Mouse (Mus musculus): ENCODE results near the gene Gm20388. TPM values are rescaled to one million over a fixed set of nuclear protein-coding genes. Genes with fewer than 3 reads are reported as not detected.

The Gm20388 gene
- polyA plus RNA-seq, 1 experiment from 2014 or later = not detected

- Histone ChIP-seq H3K27ac (replicated peaks; ENCODE audit: low read depth, low read length) (no peak overlapping the region), H3K36me3 (ENCODE audit: control insufficient read depth, insufficient read depth, low read length) (no peaks in the 10 kb centered on the region), H3K27me3 (ENCODE audit: control insufficient read depth, insufficient read depth, low read length) (no peaks in the 10 kb centered on the region), H3K9ac (ENCODE audit: low read length) (no peak overlapping the region), H3K4me2 (ENCODE audit: low read depth, severe bottlenecking) (no peak overlapping the region), H3K4me1 (ENCODE audit: control insufficient read depth, insufficient read depth, low read length) (0 out of 2 replicates have a peak, but pooled peaks cover 2% of the 10 kb centered on the region), H3K4me3 (ENCODE audit: low read depth, low read length) (no peak overlapping the region), H3K9me3 (ENCODE audit: control insufficient read depth, low read length) (no peaks in the 10 kb centered on the region)
- 80% methylated on average over 1 of the region's 1 CpGs for WGBS
- ATAC-seq (ENCODE audit: insufficient number of reproducible peaks, low FRiP score, low TSS enrichment, low read depth) (no peak), DNase-seq (ENCODE audit: low spot score) (no peak)
These were observed 3756.2 kb downstream of the Gm20388 start for GRCm38 (mm10) chr8:123666832-123667231.

DNA sequence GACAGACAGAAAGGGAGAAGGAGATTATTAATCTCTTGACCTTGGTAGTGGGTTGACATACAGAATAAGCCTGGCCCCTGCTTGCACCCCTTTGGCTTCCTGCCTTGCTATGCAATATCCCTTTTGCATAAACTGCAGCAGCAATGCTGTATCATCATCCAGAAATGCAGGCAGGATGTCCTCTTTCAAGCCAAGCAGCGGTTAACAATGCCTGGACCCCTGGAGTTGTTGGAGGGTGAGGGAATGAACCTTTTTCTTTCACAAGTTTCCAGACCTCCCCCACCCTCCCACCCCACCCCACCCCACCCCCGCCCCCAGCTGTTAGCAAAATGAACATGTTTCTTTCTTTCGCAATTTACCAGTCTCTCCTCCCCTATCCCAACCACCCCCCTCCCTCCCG, 3758.0 kb downstream of the Gm20388 start:
- ATAC-seq (ENCODE audit: insufficient number of reproducible peaks, low FRiP score, low TSS enrichment, low read depth) = no peak
- Histone ChIP-seq H3K4me2 (ENCODE audit: low read depth, severe bottlenecking) (no peak overlapping the region), H3K27me3 (ENCODE audit: control insufficient read depth, insufficient read depth, low read length) (no peaks in the 10 kb centered on the region), H3K9ac (ENCODE audit: low read length) (no peak overlapping the region), H3K4me1 (ENCODE audit: control insufficient read depth, insufficient read depth, low read length) (0 out of 2 replicates have a peak, but pooled peaks cover 2% of the 10 kb centered on the region), H3K36me3 (ENCODE audit: control insufficient read depth, insufficient read depth, low read length) (no peaks in the 10 kb centered on the region), H3K4me3 (ENCODE audit: low read depth, low read length) (no peak overlapping the region), H3K9me3 (ENCODE audit: control insufficient read depth, low read length) (no peaks in the 10 kb centered on the region), H3K27ac (replicated peaks; ENCODE audit: low read depth, low read length) (no peak overlapping the region)
- no peak for DNase-seq (ENCODE audit: low spot score)
- 58% methylated on average over 4 of the region's 4 CpGs for WGBS

DNA sequence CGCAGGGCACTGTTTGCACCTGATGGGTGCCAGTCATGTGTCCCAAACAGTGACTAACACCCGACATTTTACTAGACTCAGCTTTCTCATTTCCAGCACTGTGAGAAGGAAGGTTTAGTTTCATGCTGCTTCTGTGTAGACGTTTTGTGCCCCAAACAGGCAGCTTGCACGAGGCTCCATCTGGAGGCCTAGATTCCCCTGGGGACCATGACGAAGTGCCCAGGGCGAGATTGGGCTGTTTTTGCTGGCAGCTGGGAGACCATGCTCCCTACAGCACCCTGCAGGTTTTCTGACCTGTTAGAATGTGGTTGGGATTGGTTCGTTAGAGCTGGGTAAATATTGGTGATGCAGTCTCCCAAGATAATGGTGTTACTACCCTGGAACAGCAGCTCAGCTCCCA, 3760.1 kb downstream of the Gm20388 start:
- WGBS = 73% methylated on average over 7 of the region's 7 CpGs
- 0 out of 2 replicates have a peak, but pooled peaks cover 2% of the 10 kb centered on the region for H3K4me1 ChIP-seq (ENCODE audit: control insufficient read depth, insufficient read depth, low read length)

DNA sequence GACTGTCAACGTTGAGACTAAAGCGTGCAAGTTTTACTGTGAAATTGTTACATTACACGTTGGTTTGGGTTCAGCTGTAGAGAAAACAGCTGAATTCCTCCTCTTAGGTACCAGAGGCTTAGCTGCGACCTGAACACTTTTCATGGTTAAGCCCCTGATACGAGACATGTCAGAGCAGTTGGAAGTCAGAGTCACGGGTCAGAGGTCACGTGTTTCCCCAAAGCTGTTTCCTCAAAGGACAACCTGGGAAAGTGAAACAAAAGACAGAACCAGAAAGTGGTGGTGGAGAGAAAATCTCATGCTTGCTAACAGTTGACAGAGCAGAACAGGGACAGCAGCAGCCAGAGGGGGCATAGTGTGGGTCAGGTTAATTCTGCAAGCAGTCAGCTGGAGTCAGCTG, 3760.8 kb downstream of the Gm20388 start:
- 71% methylated on average over 7 of the region's 7 CpGs for WGBS
- H3K27ac ChIP-seq (replicated peaks; ENCODE audit: low read depth, low read length) = no peak overlapping the region
- ATAC-seq (ENCODE audit: insufficient number of reproducible peaks, low FRiP score, low TSS enrichment, low read depth) = no peak
- H3K9me3 ChIP-seq (ENCODE audit: control insufficient read depth, low read length) = no peaks in the 10 kb centered on the region
- H3K9ac ChIP-seq (ENCODE audit: low read length) = no peak overlapping the region
- H3K4me2 ChIP-seq (ENCODE audit: low read depth, severe bottlenecking) = no peak overlapping the region
- 0 out of 2 replicates have a peak, but pooled peaks cover 2% of the 10 kb centered on the region for H3K4me1 ChIP-seq (ENCODE audit: control insufficient read depth, insufficient read depth, low read length)
- no peak overlapping the region for H3K4me3 ChIP-seq (ENCODE audit: low read depth, low read length)
- H3K27me3 ChIP-seq (ENCODE audit: control insufficient read depth, insufficient read depth, low read length) = no peaks in the 10 kb centered on the region
- no peak for DNase-seq (ENCODE audit: low spot score)
- no peaks in the 10 kb centered on the region for H3K36me3 ChIP-seq (ENCODE audit: control insufficient read depth, insufficient read depth, low read length)

More for the DNA sequence above, 3760.1 kb downstream of the Gm20388 start:
- Histone ChIP-seq H3K4me2 (ENCODE audit: low read depth, severe bottlenecking) (no peak overlapping the region), H3K36me3 (ENCODE audit: control insufficient read depth, insufficient read depth, low read length) (no peaks in the 10 kb centered on the region), H3K27ac (replicated peaks; ENCODE audit: low read depth, low read length) (no peak overlapping the region), H3K9ac (ENCODE audit: low read length) (no peak overlapping the region; the same call in 1 of the 2 replicates), H3K9me3 (ENCODE audit: control insufficient read depth, low read length) (no peaks in the 10 kb centered on the region), H3K27me3 (ENCODE audit: control insufficient read depth, insufficient read depth, low read length) (no peaks in the 10 kb centered on the region), H3K4me3 (ENCODE audit: low read depth, low read length) (no peak overlapping the region)
- DNase-seq (ENCODE audit: low spot score) (no peak), ATAC-seq (ENCODE audit: insufficient number of reproducible peaks, low FRiP score, low TSS enrichment, low read depth) (no peak)

- H3K9me3 ChIP-seq (ENCODE audit: control insufficient read depth, low read length) = no peaks in the 10 kb centered on the region
- no peak overlapping the region for H3K4me3 ChIP-seq (ENCODE audit: low read depth, low read length)
- ATAC-seq (ENCODE audit: insufficient number of reproducible peaks, low FRiP score, low TSS enrichment, low read depth) (no peak), DNase-seq (ENCODE audit: low spot score) (no peak)
- H3K4me2 ChIP-seq (ENCODE audit: low read depth, severe bottlenecking) = no peak overlapping the region
- H3K9ac ChIP-seq (ENCODE audit: low read length) = no peak overlapping the region
- no peak overlapping the region for H3K27ac ChIP-seq (replicated peaks; ENCODE audit: low read depth, low read length)
- H3K27me3 ChIP-seq (ENCODE audit: control insufficient read depth, insufficient read depth, low read length) = no peaks in the 10 kb centered on the region
- 78% methylated on average over 6 of the region's 6 CpGs for WGBS
- H3K4me1 ChIP-seq (ENCODE audit: control insufficient read depth, insufficient read depth, low read length) = 0 out of 2 replicates have a peak, but pooled peaks cover 2% of the 10 kb centered on the region
- no peaks in the 10 kb centered on the region for H3K36me3 ChIP-seq (ENCODE audit: control insufficient read depth, insufficient read depth, low read length)
These were observed 3762.0 kb downstream of the Gm20388 start for GRCm38 (mm10) chr8:123672648-123673047.

- no peaks in the 10 kb centered on the region for H3K27me3 ChIP-seq (ENCODE audit: control insufficient read depth, insufficient read depth, low read length)
- H3K4me3 ChIP-seq (ENCODE audit: low read depth, low read length) = no peak overlapping the region
- no peak for DNase-seq (ENCODE audit: low spot score)
- no peak overlapping the region for H3K9ac ChIP-seq (ENCODE audit: low read length)
- H3K9me3 ChIP-seq (ENCODE audit: control insufficient read depth, low read length) = no peaks in the 10 kb centered on the region
- no peaks in the 10 kb centered on the region for H3K36me3 ChIP-seq (ENCODE audit: control insufficient read depth, insufficient read depth, low read length)
- 62% methylated on average over 5 of the region's 5 CpGs for WGBS
- H3K27ac ChIP-seq (replicated peaks; ENCODE audit: low read depth, low read length) = no peak overlapping the region
- no peak overlapping the region for H3K4me2 ChIP-seq (ENCODE audit: low read depth, severe bottlenecking)
- no peaks in the 10 kb centered on the region for H3K4me1 ChIP-seq (ENCODE audit: control insufficient read depth, insufficient read depth, low read length)
- no peak for ATAC-seq (ENCODE audit: insufficient number of reproducible peaks, low FRiP score, low TSS enrichment, low read depth)
These were observed 3765.0 kb downstream of the Gm20388 start for GRCm38 (mm10) chr8:123675611-123676010.

DNA sequence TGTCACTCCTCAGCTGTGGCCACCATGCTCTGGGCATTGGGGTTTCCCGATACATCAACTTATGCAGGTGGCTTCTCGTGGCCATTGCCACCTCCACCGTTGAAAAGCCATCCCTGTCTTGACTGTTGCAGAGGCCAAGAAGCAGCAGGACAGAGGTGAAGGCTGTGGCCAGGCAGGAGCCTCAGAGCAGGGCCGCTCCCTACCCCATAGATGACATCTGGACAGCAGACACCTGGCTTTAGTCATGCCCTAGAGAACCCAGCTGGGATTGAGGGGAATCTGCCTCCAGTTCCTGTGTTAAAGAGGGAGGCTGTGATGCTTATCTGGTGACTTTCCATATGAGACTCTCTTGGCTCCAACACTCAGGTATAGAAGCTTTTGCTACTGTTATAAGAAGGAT, 3767.7 kb downstream of the Gm20388 start:
- H3K9ac ChIP-seq (ENCODE audit: low read length) = no peak overlapping the region
- DNase-seq (ENCODE audit: low spot score) = no peak
- no peak overlapping the region for H3K4me3 ChIP-seq (ENCODE audit: low read depth, low read length)
- H3K36me3 ChIP-seq (ENCODE audit: control insufficient read depth, insufficient read depth, low read length) = no peaks in the 10 kb centered on the region
- no peak overlapping the region for H3K4me2 ChIP-seq (ENCODE audit: low read depth, severe bottlenecking)
- 0 out of 2 replicates have a peak, but pooled peaks cover 4% of the 10 kb centered on the region for H3K4me1 ChIP-seq (ENCODE audit: control insufficient read depth, insufficient read depth, low read length)
- no peak for ATAC-seq (ENCODE audit: insufficient number of reproducible peaks, low FRiP score, low TSS enrichment, low read depth)
- H3K9me3 ChIP-seq (ENCODE audit: control insufficient read depth, low read length) = no peaks in the 10 kb centered on the region
- 81% methylated on average over 4 of the region's 4 CpGs for WGBS
- no peak overlapping the region for H3K27ac ChIP-seq (replicated peaks; ENCODE audit: low read depth, low read length)
- H3K27me3 ChIP-seq (ENCODE audit: control insufficient read depth, insufficient read depth, low read length) = no peaks in the 10 kb centered on the region

- WGBS = 23% methylated on average over 18 of the region's 18 CpGs
- ATAC-seq (ENCODE audit: insufficient number of reproducible peaks, low FRiP score, low TSS enrichment, low read depth) = no peak
- Histone ChIP-seq H3K27ac (replicated peaks; ENCODE audit: low read depth, low read length) (no peak overlapping the region), H3K9me3 (ENCODE audit: control insufficient read depth, low read length) (no peaks in the 10 kb centered on the region), H3K36me3 (ENCODE audit: control insufficient read depth, insufficient read depth, low read length) (no peaks in the 10 kb centered on the region), H3K4me3 (ENCODE audit: low read depth, low read length) (no peak overlapping the region), H3K27me3 (ENCODE audit: control insufficient read depth, insufficient read depth, low read length) (no peaks in the 10 kb centered on the region), H3K9ac (ENCODE audit: low read length) (no peak overlapping the region), H3K4me1 (ENCODE audit: control insufficient read depth, insufficient read depth, low read length) (0 out of 2 replicates have a peak, but pooled peaks cover 4% of the 10 kb centered on the region), H3K4me2 (ENCODE audit: low read depth, severe bottlenecking) (peak overlapping the region; percentile 34; the same call in 1 of the 2 replicates)
- peak; percentile 83 for DNase-seq (ENCODE audit: low spot score)
These were observed 3771.6 kb downstream of the Gm20388 start for GRCm38 (mm10) chr8:123682073-123682761.
